Mouse (Mus musculus): ENCODE measurements at regions not wholly inside any gene's neighbourhood (a gene's known extent, or its start where the extent isn't known, plus 50 kb on each side); places are given as distances from the start of the nearest gene placed in this dataset.

DNA sequence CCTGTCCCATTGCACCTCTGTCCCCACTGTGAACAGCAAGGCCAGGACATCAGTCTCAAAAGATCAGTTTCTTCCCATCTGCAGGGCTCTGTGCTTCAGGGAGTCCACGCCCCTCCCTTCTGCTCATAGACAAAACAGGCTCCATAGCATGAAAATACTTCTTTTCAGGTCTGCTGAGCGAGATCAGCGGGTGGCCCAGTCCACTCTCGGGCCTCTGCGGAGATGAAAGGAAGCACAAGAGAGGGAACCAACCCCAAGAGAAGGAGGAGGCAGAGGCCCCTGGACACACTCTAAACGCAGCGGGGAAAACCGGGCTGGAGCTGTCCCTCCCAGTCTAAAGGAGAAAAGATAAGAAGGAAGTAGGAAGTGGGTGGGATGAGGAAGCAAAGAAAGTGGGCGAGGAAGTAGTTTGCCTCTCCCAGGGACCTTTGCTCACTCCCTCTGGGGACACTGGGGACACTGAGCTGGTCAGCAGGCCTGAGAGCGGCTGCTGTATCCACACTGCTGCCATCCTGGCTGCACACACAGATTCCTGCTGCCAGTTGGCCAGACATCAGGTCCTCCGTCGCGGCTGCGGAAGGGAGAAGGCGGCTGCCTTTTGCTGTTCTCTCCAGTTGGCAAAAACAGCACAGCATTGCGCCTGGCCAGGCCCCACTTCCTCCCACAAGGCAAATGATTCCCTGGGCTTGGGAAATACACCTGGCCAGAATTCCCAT, 143.5 kb downstream of the Rybp start:
- DNase-seq (ENCODE audit: low read depth, low spot score), result peak; percentile 92

DNA sequence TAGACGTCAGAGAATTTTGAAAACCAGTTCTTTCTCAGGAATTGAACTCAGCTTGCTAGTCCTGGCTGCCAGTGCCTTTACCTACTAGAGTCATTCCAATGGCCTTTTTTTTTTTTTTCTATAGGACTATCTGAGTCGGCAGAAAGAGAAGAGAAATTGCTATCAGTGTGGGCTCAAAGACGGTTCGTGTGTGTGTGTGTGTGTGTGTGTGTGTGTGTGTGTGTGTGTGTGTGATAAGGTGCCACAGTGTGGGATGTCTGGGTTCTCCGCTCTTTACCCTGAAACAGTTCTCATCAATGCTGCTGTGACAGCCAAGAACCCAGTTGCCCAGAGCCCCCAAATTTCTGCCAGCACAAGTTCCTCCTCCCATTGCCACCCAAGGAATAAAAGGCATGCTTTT, 146.1 kb downstream of the Rybp start:
- DNase-seq (ENCODE audit: low read depth, low spot score), result no peak

DNA sequence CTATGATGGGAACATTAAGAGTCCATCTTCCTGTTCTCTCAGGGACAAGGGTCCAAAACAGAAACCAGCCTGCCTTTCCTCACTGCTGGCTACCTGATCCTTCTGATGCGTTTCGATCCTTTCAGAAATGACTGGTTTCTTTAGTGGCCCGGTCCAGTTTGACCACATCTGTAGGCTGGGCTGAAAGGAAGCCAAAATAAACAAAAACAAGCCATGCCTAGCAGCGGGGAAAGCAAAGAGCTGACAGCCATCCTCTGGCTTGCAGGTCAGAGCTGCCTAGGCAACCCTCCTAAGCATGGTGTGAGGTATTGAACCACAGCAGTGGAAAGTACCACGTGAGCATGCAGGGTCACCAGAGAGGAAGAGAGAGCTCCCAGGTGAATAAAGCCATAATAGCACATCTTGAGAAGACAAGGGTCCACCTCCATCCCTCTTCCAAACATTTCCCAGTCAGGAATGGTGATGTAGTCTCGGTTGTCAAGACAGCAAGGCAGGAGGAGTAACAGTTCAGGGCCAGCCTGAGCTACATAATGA, 146.6 kb downstream of the Rybp start:
- no peak for DNase-seq (ENCODE audit: low read depth, low spot score)

DNA sequence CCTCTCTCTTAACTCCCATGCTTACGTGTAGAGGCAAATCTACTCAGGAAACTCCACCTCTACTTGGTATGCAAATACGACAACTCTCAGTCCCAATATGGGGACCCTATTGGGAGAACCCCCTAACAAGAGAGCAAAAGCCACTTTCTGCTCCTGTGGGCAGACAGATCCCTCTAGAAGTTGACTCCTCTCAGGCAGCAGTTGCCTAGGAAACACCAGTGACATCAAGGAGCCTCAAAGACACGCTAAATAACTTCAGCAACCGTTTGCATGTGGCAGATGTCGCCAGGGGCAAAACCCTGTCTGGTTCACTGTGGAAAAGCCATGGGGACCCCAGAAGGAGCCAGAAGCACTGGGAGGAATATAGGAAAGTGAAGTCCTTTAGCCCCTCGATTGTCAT, 147.5 kb downstream of the Rybp start:
- no peak for DNase-seq (ENCODE audit: low read depth, low spot score)

DNA sequence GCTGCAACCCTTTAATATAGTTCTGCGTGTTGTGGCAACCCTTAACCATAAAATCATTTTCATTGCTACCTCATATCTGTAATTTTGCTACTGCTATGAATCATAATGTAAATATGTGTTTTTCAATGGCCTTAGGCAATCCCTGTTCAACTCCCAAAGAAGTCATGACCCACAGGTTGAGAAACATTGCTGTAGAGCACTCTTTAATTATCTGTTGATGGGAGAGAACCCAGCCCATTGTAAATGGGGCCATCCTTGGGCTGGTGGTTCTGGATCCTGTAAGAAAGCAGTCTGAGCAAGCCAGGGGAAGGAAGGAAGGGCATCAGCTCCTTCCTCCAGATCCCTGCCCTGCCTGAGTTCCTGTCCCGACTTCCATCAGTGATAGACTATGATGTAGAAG, 148.6 kb downstream of the Rybp start:
- no peak for DNase-seq (ENCODE audit: low read depth, low spot score)

DNA sequence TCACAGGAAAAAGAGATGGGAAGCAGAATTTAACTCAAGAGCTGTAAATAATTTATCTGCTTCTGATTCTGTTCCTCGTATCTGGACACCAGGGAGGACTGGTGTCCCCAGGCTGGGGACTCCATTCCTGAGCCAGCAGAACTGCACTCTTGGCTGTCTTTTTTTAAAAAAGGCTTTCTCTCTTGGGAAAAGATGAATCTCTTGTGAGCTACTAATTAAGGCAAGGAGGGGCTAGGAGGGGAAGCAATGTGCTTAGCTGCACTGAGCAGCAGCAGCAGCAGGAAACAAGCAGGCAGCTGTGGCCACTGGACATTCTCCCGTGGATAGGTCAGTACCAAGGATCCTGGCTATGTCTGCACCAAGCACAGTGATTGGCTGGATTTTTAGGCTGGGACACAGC, 152.1 kb downstream of the Rybp start:
- DNase-seq (ENCODE audit: low read depth, low spot score), result no peak

DNA sequence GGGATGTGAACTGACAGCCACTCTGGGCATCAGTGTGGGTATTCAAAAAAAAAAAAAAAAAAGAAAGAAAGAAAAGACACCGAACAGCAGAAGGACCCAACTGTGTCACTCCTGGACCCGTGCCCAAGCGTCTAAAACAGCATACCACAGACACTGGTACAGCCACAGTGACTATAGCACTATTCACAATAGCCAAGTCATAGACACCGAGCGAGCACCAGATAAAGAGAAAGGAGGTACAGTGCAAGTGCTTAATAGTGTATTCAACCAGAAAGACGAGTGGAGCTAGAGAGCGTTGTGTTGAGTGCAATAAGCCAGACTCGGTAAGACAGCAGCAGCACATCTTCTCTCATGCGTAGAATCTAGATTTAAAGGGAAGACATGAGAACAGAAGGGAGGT, 153.3 kb downstream of the Rybp start:
- DNase-seq (ENCODE audit: low read depth, low spot score), result no peak

DNA sequence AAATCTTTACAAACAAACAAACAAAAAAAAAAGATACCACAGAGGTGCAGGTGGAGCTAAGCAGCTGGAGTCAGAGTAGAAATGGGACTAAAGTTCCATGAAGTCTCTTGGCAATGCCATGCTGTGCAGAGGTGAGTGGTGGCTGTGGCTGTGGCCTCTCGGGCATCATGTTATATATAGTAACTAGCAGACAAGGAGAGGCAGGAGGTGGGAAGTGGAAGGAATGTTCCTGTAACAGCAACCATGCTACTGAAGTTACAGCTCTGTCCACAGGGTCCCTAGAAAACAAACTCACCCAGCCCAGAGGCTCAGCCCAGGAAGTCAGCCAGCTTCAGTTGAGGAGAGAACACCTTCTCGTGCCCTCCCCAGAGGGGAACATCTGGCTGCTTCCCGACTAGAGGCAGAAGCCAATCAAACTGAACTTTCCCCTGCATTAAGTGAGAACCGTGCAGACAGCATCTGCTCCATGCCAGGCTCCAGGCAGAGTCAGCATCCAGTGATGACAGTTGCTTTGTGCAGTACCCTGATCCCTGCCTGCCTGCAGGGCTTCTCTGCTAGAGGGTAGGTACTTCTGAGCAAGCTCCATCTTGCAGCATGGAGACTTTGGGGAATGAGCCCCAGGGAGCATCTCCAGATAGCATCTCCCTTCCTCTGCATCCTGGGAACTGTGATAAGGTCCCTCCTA, 154.2 kb downstream of the Rybp start:
- no peak for DNase-seq (ENCODE audit: low read depth, low spot score)

DNA sequence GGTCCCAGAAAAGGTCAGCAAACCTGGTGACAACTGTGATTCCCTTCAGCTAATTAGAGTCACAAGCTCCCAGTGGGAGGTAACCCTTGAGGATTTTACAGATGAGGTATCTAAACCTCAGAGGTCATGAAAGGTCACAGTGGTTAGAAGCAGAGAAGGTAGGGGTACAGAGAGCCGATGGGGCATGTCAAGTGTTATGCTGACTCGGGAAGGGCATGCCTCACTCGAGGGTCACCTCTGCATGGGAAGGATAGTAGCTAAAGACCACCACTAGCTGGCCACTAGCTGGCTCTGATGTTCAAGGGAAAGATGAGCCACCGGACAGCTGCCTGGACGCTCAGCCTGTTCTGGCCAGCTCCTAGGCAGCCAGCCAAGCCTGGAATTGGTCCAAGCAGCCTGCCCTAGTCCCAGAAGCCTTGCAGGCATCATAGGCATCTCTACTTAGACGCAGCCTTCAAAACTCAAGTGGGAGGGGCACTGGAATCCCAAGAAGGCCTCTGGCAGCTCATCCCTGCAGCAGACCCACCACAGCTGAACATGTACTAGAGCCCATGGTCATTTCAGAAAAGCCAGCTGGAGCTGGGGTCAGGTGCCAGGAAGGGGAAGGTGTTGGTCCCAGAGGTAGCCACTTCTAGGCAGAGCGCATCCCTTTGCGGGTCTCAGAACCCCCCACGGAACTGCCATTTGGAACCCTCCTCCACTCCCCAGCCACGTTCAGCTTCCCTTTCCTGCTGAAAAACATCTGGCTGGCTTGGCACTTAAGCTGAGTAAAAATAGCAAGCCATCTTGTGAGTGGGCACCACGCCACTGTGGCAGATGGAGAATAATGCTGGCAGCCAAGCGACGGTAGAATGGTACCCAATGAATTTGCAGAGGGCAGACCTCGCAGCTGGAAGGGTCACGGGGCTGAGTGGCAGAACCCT, 159.8 kb downstream of the Rybp start:
- peak; percentile 92 for DNase-seq (ENCODE audit: low read depth, low spot score)

DNA sequence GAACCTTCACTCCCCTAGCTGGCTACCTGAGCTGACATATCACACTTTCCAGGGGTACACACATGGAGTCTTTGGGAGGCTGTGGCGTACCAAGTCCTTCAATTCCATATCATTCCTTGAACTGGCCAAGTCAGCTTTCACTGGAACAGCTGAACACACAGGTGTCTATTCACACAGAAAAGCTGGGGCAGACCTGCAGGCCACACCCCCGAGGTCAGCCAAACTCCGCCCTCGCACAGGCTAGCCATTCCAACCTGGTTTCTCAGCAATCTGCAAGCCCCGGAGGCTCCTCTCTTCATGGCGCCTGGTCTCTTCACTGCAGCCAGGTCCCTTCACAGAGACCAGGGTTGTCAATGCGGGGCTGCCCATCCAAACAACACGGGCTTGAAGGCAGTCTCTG, 160.5 kb downstream of the Rybp start:
- no peak for DNase-seq (ENCODE audit: low read depth, low spot score)

DNA sequence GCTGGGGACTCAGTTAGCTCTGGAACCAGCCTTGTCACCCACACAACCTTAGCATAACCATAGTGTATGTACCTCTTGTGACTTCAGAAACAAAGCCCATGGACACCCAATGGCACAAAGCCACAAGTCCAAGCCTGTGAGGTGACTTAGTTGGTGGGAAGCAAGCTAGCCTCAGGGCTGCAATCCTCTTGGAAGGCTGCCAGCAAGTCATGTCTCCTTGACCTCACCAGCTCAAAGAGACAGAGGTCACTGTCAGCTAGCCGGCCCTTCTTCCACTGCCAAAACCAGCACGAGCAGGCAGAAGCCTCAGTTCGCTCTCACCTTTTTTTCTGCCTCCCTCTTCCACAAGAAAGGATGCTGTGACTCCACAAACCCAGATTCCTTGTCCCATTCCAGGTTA, 161.0 kb downstream of the Rybp start:
- DNase-seq (ENCODE audit: low read depth, low spot score), result no peak

DNA sequence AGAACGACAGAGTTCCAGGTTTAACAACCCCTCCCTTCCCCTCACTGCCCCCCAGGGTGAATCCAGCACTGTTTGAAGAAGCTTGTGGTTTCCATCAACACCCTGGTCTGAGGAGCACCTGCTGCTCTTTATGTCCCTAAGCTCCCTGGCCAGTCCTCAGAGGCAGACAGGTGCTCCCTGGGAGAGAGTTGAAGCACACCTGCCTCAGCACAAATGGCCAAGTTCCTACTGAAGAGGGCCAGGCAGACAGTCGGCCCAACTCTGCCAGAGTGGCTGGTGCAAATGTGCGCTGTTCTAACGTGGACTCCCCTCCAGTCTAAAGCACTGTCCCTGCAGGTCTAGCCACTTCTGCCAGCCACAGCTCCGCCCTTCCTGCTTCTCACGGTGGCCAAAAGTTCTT, 166.0 kb downstream of the Rybp start:
- DNase-seq (ENCODE audit: low read depth, low spot score), result no peak

DNA sequence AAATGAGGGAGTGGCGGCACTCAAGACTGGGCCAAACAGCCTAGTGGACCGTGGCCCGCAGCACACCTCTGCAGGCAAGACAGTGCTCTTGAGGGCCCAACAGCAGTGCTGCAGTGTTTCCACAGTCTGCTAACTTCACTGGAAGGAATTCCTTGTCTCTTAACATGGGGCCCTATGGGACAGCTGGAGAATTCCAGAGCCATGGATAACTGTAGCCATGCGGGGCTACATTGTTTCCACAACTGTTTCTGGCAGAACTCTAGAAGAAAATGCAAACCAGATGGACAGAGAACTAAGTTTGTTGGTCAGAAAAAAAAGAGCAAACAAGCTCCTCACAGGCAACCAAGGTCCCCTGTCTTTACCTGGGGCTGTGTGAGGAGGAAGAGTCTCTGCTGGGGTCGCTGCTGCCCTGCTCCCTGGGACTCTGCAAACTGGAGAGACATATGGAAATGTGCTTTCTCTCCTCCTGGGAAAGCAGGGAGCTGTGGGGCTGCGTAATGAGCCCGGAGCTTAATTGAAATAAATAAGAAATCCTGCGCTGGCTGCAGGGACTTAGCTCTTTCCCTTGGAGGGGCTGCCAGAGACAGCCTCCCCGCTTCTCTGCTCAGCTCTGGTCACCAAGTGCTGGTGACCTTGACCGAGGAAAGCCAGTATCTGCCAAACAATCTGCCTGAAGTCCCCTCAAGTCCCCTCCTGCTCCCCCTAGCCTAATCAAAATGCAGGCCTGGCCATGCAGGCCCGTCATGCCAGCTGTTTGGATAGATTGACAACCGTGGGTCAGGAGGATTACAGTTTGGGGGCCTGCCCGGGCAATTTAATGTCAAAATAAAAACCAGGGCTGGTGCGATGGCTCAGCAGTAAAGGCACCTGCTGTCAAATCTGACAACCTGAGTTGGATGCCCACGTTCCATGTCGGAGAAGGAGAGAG, 167.0 kb downstream of the Rybp start:
- no peak for DNase-seq (ENCODE audit: low read depth, low spot score)

DNA sequence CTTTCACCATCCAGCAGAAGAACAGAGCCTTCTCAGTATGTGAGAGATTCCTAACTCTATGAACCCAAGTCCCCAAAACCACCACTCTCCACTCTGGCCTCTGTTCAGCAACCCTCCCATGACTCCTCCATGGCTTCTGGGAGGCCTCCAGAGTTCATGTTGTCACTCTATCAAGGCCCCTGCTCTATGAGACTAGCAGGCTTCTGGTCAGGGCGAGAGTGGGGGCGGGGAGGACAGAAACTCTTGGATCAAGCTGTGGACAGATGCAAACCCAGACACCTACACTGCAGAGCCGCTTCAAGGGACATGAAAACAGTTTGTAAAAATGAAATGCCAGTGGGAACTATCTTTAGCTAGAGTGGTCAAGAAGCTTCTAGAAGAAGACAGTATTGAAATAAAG, 170.2 kb downstream of the Rybp start:
- DNase-seq (ENCODE audit: low read depth, low spot score), result no peak

DNA sequence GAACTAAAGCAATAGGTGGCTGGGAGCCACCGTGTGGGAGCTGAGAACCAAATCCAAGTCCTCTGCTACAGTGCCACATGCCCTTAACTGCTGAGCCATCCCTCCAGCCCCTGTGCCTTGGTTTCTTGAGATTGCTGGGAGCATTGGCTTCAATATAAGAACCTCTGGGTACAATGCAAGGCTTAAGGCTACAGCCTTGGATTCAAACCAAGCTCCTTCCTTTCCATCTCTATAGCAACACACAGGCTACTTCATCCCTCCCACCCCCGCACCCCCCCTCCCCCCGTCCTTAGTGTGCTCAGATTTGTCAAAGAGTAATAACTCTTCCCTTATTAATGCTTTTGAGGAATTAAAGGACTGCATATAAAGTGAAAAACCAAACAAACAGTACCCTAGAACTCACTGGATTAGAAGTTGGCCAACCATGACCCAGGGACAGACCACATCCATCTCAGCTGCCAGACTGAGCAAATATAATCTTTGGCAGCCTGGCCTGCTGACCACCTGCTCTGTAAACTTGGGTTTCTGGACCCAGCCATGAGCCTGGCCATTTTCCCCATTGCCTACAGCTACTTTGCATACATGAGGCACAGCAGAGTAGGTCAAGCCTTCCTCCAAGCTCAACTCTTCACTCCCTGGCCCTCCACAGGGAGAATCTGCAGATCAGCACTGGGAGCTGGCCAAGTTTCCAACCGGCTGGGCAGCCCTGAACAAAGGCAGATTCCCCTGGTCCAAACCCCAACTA, 173.7 kb downstream of the Rybp start:
- peak; percentile 24 for DNase-seq (ENCODE audit: low read depth, low spot score)

DNA sequence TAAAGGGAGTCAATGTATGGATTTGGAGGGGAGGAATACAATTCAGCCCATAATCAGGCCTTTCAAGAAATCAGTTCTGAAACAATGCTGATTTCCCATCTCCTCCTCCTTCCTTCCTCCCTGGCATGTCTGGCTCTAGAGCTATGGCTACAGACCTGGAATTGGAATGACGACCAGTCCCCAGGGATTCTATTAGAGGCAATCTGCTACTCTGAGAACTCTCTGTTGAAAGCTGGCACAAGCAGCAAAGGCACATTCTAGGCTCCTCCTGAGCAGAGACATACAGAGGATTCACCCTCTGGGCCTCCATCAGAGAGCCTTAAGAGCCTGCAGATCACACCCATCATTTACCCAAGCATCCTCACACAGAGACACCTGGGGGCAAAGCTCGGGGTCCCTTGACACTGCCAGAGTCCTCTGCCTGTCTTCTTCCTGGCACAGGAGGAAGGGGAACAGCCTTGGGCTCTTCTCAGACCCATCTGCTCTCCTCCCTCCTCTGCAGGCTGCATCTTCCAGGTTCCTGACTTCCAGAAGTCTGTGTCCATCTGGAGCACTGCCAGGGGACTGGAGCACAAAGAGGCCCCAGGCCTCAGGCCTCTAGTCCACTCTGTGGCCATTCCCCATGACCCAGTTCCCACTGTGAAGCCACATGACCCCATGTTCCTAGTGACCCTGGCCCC, 176.2 kb downstream of the Rybp start:
- DNase-seq (ENCODE audit: low read depth, low spot score), result peak; percentile 64

DNA sequence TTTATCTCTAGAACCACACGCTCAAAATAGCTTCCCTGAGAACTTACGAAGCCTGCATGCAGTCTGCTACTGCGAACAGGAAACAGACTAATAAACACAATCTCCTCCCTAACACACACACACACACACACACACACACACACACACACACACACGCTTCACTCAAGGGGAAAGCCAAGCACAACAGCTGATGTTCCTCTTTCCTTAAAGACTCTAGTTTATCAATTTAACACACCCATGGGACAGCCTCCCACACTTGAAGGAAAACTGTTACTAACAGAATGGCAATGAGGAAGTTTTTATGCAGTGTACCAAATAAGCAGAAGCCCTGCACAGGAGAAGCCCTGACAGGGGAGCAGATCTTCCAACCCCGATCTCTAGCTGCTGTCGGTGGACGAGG, 177.3 kb downstream of the Rybp start:
- peak; percentile 56 for DNase-seq (ENCODE audit: low read depth, low spot score)

DNA sequence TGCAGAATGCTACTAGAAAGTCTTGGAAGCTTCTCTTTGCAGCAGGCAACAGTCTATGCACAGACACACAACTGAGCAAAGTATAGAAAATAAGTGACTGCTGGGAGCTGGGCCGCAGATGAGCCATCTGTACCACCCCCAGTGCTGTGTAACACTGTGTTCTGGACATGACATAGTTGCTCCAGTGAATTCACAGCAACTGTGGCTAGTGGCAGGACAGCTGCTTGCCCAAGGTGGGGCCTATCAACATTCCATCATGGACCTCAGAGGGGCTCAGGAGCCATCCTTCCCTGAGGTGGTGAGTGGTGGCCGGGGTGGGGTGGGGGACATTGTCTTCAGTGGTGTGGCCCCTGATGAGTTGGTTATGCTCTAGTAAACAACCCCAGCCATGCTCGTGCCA, 177.9 kb downstream of the Rybp start:
- DNase-seq (ENCODE audit: low read depth, low spot score), result no peak

DNA sequence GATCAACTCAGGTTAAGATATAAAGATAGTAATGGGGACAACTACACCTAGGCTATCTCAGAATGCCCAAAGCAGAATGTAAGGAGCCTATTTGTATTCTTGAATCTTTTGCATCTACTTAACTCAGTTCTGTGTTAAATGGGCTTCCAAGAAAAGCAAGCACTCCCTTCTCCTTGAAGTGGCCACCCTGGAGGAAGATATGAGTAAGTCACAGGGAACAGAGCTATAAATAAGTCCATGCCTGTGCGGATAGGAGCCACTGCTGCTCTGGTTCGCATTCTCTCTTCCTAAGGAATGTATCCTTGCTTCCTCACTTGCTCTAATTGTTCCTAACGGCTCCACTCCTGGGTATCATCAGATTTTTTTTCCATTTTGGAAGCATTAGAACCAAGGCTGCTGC, 179.8 kb downstream of the Rybp start:
- DNase-seq (ENCODE audit: low read depth, low spot score), result peak; percentile 63

DNA sequence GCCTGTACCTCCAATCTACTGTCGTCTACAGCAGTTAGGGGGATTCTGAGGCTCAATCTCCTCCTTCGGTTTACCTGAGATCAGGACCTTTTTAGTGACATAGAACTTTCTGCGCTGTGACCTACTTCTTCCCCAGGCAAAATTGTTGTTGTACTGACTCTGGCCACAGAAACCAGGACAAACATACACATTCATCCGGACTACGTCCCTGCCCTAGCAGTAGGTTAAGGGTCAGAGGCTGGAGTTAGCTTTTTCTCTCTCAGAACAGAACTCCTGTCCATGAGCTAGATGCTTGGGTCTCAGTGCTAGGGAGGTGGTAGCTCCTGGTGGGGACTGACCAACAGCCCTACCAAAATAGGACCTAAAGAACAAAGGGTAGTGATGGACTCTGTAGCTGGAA, 180.2 kb downstream of the Rybp start:
- no peak for DNase-seq (ENCODE audit: low read depth, low spot score)
